Comparison of ENCODE assay signal across 9 mouse cellular contexts in genomic region chr17:90583826-90584534, GRCm38 (mm10).
DNase-seq lines count a peak whose midpoint lies in the region; ATAC-seq and TF ChIP-seq lines count a peak whose summit lies in the region.
"Had no signal": no experiment of that assay in that cellular context is flagged by ENCODE, and none has a peak within 500 bp of the region (broad histone marks: within the 10 kb centered on the region; RNA-seq: fewer than 3 reads in every experiment).

No protein-coding gene starts in this region.

- H3K9me3 ChIP-seq in stomach, postnatal 0 days (ENCODE audit: control insufficient read depth, low read length), result no peaks in the 10 kb centered on the region
- H3K9me3 ChIP-seq: heart, embryonic 15.5 days had no signal

- no peaks in the 10 kb centered on the region for H3K27me3 ChIP-seq in stomach, postnatal 0 days (ENCODE audit: control insufficient read depth, insufficient read depth, low read length)
- H3K27me3 ChIP-seq: heart, embryonic 15.5 days had no signal

- H3K27ac ChIP-seq in stomach, postnatal 0 days (replicated peaks), result no peak overlapping the region
- H3K27ac ChIP-seq: heart, embryonic 15.5 days had no signal

- TF ChIP-seq EP300 in stomach, postnatal 0 days (optimal IDR thresholded peaks at IDR 0.05), result no peak

- H3K4me1 ChIP-seq in lung, adult 2 months (ENCODE audit: control insufficient read depth, insufficient read depth, low read length), result no peaks in the 10 kb centered on the region
- no peaks in the 10 kb centered on the region for H3K4me1 ChIP-seq in stomach, postnatal 0 days (replicated peaks; ENCODE audit: control insufficient read depth, insufficient read depth)
- H3K4me1 ChIP-seq: heart, embryonic 15.5 days had no signal

- peak; percentile 13 for DNase-seq in adrenal gland, adult 2 months
- no peak for DNase-seq in adrenal gland, adult 18-20 months (ENCODE audit: low spot score in 2 of 2)
- DNase-seq in lung, adult 2 months, result no peak
- no peak for DNase-seq in lung, postnatal 36 days
- DNase-seq in cerebellum, adult 9-10 months, result peak; percentile 71
- DNase-seq in induced T-regulatory cell, adult 2 months (ENCODE audit: low read depth), result peak; percentile 38
- no peak for DNase-seq in stomach, postnatal 0 days (ENCODE audit: low spot score)
- DNase-seq in frontal cortex, postnatal 14 days (ENCODE audit: low spot score in 2 of 2), result no peak

- 53% methylated on average over 12 of the region's 12 CpGs for WGBS in lung, adult 2 months
- 56% methylated on average over 12 of the region's 12 CpGs for WGBS in stomach, postnatal 0 days

- H3K4me3 ChIP-seq in lung, adult 2 months (replicated peaks; ENCODE audit: extremely low read depth, low read depth, low read length), result no peak overlapping the region
- no peak overlapping the region for H3K4me3 ChIP-seq in stomach, postnatal 0 days (ENCODE audit: low read depth, low read length)
- H3K4me3 ChIP-seq: heart, embryonic 15.5 days had no signal

- TF ChIP-seq CTCF in lung, adult 2 months (IDR thresholded peaks at IDR 0.05; ENCODE audit: insufficient read depth, low read length), result peak; percentile 35
- peak; percentile 69 for TF ChIP-seq CTCF in stomach, postnatal 0 days (IDR thresholded peaks at IDR 0.05; ENCODE audit: low read depth)

- no peak for TF ChIP-seq POLR2A in lung, adult 2 months (IDR thresholded peaks at IDR 0.05; ENCODE audit: borderline replicate concordance, extremely low read depth, low read depth, low read length)

- no peak for ATAC-seq in stomach, postnatal 0 days (ENCODE audit: low FRiP score, low TSS enrichment)

- no peak overlapping the region for H3K4me2 ChIP-seq in stomach, postnatal 0 days (replicated peaks; ENCODE audit: low read depth)

- H3K9ac ChIP-seq in stomach, postnatal 0 days (ENCODE audit: low read length), result no peak overlapping the region
- H3K9ac ChIP-seq: heart, embryonic 15.5 days had no signal

- no peaks in the 10 kb centered on the region for H3K36me3 ChIP-seq in stomach, postnatal 0 days (ENCODE audit: control insufficient read depth, insufficient read depth, low read length)
- H3K36me3 ChIP-seq: heart, embryonic 15.5 days had no signal

Comparison
In these comparisons a context has a peak if more than half of its experiments do, and no peak if none do; other contexts are left out.
1. DNase-seq: peak in adrenal gland, adult 2 months (single experiment), cerebellum, adult 9-10 months (single experiment) and induced T-regulatory cell, adult 2 months (single experiment); none in adrenal gland, adult 18-20 months (0 of 2), lung, adult 2 months (single experiment), lung, postnatal 36 days (single experiment), stomach, postnatal 0 days (single experiment) and frontal cortex, postnatal 14 days (0 of 2).